Mouse (Mus musculus) thymus, postnatal 4 days (tissue): ENCODE measurements around the gene 6430548M08Rik.
A peak's percentile ranks its signal among the peaks of the same experiment; 100 is the strongest.

Experiments
- DNase-seq: peaks from one replicate; pipeline ENCODE4 v3.0.0; 2021

6430548M08Rik gene

DNA sequence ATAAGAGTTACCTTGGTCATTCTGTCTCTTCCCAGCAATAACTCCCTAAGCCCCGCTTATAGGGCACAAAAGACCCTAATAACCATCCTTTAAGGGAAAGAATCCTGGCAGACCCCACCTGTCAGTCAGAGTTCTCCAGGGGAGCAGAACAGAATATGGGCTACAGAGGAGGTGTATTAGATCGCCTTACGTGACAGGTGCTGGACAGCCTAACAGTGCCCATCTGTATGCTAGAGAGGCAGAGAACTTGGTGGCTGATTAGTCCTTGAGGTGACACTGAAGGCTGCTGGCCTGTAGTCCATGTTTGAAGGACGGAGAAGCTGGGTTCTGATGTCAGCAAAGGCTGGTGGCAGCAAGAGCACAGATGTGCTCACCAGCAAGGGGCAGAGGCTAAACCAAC, 3.0 kb upstream of the 6430548M08Rik start:
- DNase-seq = no peak

DNA sequence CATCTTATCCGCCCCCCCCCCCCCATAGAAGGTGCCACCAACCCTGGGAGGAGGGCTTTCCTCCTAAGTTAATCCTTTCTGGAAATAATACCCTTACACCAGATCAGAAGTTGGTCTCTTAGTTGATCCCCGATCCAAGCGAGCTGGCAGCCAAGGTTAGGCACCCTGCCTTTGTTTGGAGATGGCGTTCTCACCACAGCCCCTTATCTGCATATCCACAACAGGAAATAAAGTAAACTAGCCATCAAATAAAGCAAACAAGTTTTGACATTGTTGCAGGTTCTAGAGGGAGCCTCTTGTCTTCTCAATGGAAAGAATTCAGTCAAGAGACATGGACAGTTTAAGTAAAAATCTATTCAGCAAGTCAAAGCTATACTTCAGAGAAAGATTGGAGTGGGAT, 2.6 kb upstream of the 6430548M08Rik start:
- no peak for DNase-seq

DNA sequence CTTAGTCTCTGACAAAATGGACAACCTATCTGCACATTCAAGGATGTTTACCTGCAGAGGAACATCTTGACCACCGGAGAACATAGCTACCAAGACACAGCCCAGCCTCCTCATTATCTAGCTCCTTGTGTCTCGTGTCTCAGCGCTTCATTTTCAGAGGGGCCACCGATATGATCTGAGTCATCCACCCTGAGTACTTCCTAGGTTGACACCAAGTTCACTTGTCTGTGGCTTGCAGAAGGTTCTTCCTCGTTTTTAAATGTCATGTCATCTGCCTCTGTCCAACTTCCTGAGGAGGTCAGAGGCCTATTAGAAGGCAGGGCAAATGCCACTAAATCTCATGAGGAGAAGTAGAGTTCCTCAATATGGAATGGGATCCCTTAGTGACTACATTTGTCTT, 1.4 kb upstream of the 6430548M08Rik start:
- no peak for DNase-seq

DNA sequence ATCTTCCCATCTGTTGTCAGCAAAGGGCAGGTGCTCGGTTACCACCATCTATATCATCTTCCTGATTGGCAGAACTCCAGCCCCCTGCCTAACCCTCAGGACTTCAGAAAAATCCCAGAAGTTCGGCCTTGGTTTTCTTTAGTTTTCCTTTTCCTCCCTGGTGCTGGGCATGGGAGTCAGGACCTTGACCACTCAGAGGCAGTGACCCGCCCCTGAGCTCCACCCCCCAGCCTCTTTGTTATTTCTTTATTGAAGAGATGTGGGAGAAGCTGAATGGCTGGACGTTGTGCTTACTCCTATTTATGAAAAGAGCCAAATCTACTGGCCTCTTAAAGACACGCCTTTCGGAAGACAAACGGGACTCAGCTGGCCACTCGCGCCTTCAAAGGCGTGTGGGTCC, 646 bp upstream of the 6430548M08Rik start:
- peak; percentile 16 for DNase-seq

DNA sequence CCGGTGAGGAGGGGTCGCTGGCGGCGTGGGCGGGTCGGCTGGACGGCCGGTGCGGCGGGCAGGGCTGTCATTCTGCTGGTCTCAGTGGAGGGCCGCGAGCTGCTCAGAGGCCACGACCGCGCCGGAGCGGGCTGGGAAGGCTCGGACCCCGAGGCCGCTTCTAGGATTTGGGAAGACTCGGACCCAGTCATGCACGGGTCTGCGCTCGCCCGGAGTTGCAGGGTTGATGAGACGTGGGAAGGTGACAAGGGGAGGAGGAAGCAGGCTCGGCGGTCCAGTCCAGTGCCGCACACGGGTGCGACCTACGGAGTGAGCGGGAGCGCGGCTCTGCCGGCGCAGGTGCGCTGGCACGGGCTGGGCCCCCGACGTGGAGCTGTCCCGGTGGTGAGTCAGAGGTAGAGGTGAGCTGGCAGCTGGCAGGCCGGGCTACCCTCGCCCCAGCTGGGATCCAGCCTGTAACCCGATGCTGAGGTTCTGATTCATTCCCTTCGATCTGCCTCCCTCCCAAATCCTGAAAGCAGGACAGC, 426 bp downstream of the 6430548M08Rik start:
- DNase-seq = no peak

DNA sequence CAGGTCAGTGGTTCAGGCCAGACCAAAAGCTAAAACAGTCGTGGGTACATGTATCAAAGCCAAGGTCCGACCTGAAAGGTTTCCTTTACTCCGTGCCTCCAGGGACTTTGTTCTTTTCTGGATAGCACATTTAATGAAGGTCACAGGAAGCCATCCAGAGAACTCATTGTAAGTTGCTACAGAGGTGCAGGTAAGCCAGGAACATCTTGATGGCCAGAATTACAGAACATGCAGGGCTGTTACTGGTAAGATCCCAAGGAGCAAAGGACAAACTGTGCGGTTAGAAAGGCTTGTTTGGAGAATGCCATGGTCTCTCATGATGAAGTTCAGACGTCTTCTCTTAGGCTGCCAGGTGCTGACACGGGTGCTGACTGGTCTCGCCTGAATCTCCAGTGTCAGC, 2.6 kb downstream of the 6430548M08Rik start:
- no peak for DNase-seq

DNA sequence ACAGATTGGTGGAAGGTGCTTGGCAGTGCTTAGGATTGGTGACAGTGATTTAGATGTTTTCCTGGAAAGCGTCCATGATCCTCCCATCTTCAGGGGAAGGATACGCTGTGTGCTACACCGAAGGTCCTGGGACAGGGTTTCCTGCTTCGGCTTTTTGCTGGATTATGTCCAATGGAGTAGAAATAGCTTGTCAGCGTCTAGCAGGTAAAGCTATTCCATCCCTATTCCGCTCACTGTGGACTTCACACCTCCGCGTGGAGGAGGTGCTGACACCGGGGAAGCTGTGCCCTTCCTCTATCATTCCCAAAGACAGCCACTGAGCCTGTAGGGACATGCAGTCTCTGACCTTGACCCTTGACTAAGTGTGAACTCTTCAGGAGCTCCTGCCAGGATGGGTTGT, 4.2 kb downstream of the 6430548M08Rik start:
- no peak for DNase-seq

DNA sequence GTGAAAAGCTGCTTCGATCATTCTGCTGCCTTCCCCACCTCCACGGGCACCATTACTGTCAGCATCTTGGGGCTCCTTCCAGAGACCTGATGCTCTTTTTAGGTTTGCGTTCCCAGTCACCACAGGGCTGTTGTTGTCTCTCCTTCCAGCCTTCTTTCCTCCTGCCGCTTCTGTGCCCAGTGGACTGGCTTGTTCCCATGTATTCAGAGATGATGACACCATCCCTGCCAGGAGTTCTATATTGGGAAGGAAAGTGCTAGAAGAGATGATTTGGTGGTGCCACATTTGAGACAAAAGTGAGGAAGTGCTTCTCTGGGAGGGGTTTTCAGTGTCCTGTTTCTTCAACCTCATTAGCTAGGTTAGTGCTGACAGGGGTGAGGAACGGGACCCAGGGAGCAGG, 4.9 kb downstream of the 6430548M08Rik start:
- DNase-seq = no peak

DNA sequence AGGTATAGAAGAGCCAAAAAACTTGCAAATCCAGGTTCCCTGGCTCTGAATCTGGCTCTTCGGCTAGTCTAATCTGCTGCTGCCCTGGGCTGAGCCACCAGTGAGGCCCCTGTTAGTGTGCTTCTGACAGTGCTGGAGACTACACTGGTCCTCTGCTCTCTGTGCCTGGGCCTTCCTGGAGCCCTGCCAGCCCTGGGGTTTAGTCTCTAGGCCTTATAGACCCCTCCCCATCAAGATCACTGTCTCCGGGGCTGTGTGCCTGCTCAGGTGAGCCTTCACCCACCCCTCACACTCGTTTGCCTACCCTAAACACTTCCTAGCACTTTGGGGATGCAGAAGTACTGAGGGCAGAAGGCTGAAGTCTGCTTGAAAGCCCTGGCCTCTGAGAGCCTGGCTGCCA, 5.5 kb downstream of the 6430548M08Rik start:
- DNase-seq = no peak

DNA sequence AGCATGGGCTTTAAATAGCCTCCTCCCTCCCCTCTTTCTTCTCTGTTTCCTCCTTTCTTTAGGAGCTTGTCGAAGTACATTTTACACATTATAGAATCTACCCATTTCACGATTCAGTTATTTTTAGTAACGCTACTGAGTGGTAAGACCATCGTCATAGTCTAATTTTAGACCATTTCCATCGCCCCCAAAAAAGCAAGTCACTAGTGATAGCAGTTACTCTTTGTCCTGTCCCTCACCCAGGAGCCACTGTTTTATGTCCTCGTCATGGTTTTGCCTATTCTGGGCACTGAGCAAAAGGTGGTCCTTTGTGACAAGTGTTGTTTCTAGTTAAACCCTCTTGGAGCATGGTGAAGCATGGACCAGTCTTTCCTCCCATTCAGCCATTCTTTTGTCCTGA, 6.0 kb downstream of the 6430548M08Rik start:
- DNase-seq = no peak

DNA sequence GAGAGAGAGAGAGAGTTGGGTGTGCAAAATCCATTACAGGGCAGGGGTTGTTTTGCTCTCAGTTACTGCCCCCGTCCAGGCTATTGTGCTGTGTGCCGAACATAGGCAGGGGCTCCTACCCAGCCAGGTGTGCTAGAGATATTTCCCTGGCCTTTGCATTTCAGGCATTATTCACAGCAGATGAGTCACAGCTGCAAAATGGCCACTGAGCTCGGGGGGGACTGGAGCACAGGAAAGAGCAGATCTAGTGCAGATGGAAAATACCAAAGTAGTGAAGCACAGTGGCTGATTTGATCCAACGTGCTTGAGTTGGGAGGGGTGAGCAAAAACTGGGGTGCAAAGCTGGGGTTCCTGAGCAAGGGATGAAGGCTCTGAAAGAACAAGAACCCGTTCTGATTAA, 7.0 kb downstream of the 6430548M08Rik start:
- no peak for DNase-seq

DNA sequence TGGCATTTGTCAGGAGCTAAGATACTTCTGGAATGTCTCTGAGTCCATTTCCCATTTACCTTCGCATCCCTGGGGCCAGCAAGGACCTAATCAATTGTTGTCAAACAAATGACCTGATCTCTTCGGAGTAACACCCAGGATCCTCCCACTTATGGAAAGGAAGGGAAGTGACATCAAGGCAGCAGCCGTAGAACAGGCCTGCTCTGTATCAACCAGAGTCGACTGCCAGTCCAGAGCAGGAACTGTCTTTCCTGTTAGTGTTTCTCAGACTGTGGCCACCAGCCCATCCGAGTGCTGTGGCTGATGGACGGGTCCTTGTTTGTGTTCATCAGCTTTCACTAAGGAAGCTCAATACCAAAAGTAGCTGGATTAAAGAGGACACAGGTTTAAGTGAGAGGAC, 10.3 kb downstream of the 6430548M08Rik start:
- DNase-seq = no peak

DNA sequence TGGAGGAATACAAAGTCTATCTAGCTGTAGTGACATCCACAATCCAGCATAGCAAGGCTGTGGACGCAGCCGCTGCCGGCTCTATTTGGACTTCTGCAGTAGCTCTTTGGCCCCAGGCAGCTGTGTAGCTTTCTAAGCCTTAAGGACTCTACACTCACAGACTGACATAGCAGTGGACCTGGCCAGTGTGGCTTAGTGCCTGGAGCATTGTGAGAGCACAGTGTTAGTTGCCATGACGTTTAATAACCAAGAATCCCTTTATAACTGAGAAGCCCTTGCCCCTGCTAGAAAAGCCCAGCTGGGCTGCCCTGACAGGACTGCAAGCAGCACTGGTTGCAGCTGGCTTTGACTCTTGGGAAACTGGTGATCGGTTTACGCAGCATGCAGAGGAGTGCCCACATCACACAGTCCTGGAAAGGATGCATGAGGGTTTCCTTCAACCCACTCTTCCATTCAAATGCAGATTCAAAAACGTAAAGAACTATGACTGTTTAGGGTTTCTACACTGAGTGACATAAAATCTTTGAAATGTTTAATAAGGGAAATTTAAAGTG, 11.0 kb downstream of the 6430548M08Rik start:
- DNase-seq = no peak

DNA sequence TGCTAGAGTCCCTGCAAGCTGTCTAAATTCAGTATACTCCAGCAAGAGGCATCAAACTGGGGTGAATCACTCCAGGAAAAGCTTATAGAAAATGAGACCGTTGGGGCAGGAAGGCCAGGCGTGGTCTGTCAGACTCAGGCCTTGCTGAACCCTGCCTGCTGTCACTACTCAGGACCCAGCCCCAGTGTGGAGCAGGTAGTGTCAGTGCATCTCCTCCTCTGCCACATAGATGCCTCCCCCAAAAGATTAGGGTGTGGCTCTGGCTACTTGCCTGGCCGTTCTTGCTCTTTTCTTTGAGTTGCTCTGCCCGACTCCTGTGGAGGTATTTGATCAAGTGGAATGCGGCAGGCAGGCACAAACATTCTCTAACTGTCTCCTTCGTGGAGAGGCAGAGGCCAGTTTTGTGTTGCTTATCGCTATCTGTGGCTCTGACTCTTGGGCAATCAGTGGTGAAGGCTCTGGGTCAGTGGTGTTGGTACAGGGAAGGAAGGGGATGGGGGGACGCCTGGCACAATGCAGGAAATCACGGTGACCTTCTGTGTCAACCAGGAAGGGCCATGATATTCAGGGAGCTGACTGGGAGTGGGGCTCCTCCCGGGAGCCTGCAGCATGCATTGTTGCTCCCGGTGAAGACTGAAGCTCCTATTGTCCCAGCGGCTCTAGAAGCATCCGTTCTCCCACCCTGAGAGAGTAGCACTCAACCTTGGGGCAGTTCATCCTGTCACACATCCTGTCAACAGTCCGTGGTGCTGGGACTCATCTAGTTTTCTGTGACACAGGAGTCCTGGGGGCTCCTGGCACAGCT, 12.6 kb downstream of the 6430548M08Rik start:
- no peak for DNase-seq

DNA sequence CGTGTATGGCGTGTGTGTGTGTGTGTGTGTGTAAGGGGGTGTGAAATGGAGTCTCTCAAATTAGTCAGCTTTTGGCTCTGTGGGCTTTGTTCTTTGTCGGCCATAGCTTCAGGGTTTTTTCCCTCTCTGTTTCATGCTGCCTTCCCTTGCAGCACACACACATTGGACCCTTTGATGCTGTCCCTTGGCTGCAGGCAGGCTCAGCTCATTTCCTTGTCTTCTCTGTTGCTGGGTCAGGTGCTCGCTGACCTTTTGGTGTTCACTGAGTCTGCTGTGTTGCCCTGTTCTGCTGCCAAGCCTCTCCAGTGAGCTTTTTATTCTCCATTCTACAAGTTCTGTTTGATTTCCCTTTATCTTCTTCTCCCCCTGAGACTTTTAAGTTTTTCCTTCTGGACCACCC, 15.6 kb downstream of the 6430548M08Rik start:
- DNase-seq = no peak

DNA sequence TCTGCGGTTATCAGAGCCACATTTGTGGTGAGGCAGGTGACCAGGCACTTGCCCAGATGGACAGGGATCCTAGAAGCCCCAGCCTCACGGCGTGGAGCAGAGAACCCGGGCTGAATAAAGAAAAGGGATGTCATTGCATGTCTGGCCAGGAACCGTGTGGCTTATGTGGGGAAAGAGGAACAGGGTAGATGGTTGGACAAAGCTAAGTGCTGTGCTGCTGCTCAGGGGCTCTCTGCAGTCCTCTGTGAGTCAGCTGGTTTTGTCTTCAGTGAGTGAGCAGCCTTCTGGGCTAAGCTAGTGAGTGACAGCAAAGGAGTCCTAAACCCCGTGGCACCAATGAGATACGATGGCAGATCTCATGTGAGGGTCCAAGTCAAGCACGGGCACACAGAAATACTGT, 17.2 kb downstream of the 6430548M08Rik start:
- DNase-seq = no peak

DNA sequence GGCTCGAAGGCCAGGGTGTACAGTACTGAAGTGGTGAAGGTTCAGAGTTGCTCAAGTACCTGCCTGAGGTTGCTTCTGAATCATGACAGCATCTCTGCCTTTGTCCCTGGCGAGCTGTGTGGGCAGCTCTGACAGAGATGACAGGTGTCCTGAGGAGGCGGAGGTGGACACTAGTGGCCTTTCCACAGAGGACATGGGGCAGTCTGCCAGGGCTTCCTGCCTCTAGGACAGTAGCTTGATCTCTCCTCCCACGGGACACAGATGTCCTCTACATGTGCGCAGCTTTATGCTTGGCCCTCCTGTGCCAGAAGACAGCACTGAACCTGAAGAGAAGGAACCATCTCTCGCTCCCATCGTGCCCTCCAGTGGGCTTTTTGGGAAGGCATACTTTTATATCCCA, 19.2 kb downstream of the 6430548M08Rik start:
- DNase-seq = no peak

DNA sequence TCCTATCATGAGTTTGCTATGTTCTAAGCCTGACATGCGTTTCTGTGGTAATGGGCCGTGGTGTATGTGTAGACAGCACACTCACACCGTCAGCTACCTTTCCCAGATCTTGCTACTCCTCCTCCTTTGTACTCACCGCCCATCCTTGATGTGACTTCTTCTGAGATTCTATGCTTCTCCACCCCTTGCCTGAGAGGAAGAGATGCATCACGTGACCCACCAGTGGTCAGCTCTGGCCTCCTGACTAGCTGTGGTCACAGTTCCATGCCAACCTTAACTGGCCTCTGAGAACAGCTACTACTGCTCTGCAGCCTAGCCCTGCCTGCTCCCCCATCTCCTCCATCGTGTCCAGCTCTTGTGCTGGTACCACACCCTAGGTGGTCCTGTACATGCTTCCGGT, 21.7 kb downstream of the 6430548M08Rik start:
- no peak for DNase-seq

DNA sequence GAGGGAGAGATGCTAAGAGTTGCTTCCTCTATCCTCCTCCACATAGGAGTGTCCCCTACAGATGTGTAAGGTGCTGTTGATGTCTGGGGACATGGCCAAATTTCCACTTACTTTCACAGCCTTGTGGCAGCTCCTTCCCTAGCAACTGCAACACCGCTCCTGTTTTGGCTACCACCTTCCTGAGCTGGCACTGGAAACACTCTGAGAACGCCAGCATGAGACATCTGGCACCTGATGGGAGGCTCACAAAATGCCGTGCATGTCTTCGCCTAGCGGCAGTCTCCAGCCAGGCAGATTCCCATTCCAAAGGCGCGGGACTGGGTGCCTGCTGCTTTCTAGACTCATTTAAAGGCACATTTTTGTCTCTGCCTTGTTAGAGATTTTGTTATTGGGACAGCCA, 22.7 kb downstream of the 6430548M08Rik start:
- no peak for DNase-seq

DNA sequence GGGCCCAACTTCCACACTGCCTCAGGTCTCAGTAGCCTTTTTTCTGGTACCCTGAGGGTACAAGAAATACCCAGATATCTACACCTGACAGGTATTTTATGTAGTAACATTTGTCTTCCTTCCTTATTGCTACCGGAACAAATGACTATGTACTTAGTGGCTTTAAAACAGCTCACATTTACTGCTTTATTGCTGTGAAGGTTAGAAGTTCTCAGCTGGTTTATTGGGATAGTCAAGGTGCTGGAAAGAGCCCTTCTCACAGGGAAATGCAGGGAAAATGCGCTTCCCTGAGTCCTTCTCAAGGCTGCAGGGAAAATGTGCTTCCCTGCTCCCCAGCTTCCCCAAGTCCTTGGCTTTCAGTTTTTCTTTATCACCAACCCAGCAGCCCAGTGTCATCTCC, 25.0 kb downstream of the 6430548M08Rik start:
- no peak for DNase-seq

DNA sequence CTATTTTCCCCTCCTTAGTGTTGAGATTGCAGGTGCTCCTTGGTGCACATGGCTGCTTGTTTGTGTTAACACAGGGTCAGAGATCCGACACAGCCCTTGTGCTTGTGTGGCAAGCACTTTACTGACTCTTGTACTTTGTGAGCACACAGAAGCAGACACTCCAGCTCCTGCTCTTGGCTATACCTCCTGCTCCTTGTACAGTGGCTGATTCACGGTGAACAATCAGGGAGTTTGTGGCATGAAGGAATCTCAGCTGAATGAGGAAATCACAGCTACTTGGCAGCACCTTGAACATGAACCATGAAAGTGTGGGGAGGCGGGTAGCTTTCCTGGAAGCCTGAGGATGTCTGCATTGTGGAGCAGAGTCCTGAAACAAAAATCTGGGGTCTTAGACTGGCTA, 26.8 kb downstream of the 6430548M08Rik start:
- DNase-seq = no peak

DNA sequence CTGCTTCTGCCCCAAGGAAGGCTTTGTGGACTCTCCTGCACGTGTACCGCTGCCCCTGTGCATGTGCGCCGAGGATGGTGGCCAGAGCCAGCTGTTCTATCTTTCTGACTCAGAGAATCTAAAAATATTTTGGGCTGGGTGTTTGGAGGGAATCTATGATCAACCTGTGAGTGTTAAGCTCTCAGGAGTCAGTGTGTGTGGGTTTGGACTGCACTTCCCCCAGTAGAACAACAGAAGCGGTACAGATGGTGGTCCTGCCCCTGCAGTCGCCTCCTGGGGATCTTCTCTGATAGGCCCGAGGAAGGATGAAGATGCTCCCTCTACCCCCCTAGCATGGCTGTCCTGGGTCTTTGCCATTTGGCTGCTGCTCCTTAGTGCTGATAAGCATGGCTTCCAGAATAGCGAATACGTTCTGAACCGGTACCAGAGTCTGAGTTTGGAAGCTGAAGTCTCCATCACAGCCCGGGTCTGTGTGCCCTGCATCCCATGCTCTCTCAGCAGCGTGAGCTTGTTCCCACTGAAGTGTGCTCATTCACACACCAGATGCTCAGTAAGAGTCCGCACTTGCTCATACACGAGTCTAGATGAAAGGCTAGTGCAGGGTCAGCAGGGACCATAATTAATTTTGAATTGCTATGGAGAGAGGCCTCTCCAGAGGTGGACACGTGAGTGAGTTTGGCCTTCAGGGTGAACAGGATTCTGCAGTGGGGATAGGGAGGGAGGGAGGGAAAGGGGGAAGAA, 30.1 kb downstream of the 6430548M08Rik start:
- no peak for DNase-seq

DNA sequence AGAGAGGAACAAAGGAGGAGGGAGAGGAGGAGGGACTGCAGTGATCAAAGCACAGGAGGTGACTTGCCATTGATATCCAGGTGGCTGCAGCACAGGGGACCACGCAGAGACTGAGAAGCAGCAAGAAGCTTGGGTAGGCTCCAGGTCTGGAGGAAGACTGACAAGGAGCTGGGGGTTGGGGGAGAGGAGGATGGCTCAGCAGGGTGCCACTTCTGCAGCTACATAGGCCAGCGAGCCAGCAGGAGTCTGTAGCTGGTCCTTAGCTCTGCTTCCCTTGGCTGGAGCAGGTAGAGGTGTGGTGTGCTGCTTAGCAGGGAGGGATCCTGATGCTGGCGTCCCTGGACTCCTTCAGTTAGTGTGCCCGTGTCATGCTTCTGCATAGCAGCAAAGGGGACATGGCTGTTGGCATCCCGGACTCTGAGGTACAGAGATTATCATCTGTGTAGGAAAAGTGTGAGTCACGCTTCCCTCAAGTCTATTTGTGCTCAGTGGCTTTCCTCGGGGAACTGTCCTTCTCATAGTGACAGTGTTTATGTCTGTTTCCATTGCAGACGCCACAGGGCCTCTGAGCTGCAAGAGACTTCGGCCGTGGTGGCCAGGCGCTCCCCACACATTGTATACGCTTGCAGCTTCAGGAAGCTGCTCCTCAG, 30.8 kb downstream of the 6430548M08Rik start:
- no peak for DNase-seq

DNA sequence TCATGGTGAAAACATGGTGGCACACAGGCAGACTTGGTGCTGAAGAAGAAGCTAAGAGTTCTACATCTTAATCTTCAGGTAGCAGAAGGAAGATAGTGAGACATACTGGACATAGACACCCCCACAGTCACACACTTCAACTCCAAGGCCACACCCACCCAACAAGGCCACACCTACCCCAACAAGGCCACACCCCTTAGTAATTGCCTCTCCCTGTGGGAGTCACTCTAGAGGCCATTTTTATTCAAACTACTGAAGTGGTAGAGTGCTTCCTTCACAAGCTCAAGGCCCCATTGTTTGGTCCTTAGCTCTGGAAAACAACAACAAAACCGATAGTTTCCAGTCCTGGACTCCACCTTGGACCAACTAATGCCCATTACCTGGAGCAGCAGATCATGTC, 32.1 kb downstream of the 6430548M08Rik start:
- no peak for DNase-seq
